Mouse (Mus musculus): ENCODE results near the gene Ulk1.

GRCm38 (mm10) chr5:110826781-110827495 lies 17.0 kb upstream of the Ulk1 start:
- TF ChIP-seq CTCF (IDR thresholded peaks at IDR 0.05; ENCODE audit: low read depth, low read length) = no peak
- TF ChIP-seq POLR2A (IDR thresholded peaks at IDR 0.05; ENCODE audit: extremely low read depth, insufficient read depth, low read length) = no peak
